Mouse (Mus musculus) hindbrain, postnatal 0 days (tissue): Measurements from ENCODE around the gene Cmss1. TPM values are rescaled to one million over a fixed set of nuclear protein-coding genes. Genes with fewer than 3 reads are reported as not detected.

ENCODE experiments used
- ATAC-seq: fragments of 200-750 bp; cut with Nextera tagmentation; 2 replicates; pipeline ENCODE4 v1.8.0; 2017; ENCODE audit warnings: mild to moderate bottlenecking, moderate TSS enrichment, moderate library complexity
- DNase-seq: peaks from one replicate; pipeline ENCODE4 v3.0.0-alpha.2; 2015; ENCODE audit warnings: low spot score
- H3K27ac ChIP-seq: fragments of 300-500 bp; sonication (generic); 2 replicates; pipeline ENCODE4 v1.5.1; 2014; ENCODE audit warnings: mild to moderate bottlenecking
- H3K27me3 ChIP-seq: fragments of 300-500 bp; sonication (generic); 2 replicates; pipeline ENCODE4 v1.6.1; 2014; ENCODE audit warnings: low read length, mixed read lengths; ENCODE audit not compliant: insufficient read depth
- H3K36me3 ChIP-seq: fragments of 300-500 bp; sonication (generic); 2 replicates; pipeline ENCODE4 v1.6.1; 2014; ENCODE audit warnings: low read length, mixed read lengths; ENCODE audit not compliant: insufficient read depth
- H3K4me1 ChIP-seq: fragments of 300-500 bp; sonication (generic); 2 replicates; pipeline ENCODE4 v1.6.1; 2014; ENCODE audit warnings: antibody characterized with exemption, low read length, mixed read lengths; ENCODE audit not compliant: insufficient read depth
- H3K4me2 ChIP-seq: fragments of 300-500 bp; sonication (generic); 2 replicates; pipeline ENCODE4 v1.6.1; 2014; ENCODE audit warnings: low read depth, mild to moderate bottlenecking, low read length, moderate library complexity, mixed read lengths
- H3K4me3 ChIP-seq: fragments of 300-500 bp; sonication (generic); 2 replicates; pipeline ENCODE4 v1.5.1; 2014; ENCODE audit warnings: low read length
- H3K9ac ChIP-seq: fragments of 300-500 bp; sonication (generic); replicated peaks from 2 replicates; pipeline ENCODE4 v1.6.1; 2014; ENCODE audit warnings: mild to moderate bottlenecking, low read length, moderate library complexity, mixed read lengths
- H3K9me3 ChIP-seq: fragments of 300-500 bp; sonication (generic); 2 replicates; pipeline ENCODE4 v1.6.1; 2016; ENCODE audit warnings: low read length, mixed read lengths
- CTCF ChIP-seq: IDR thresholded peaks from 2 replicates; pipeline ENCODE4 v1.5.1; 2016; ENCODE audit warnings: antibody characterized with exemption, control low read depth, low read depth
- WGBS: fragments of 180-500 bp; shearing (Covaris S2); extraction: QIAGEN DNeasy Blood & Tissue Kit; methylation state at CpG from one replicate; pipeline ENCODE4 v1.1.7; 2014; 5-methylcytosine and 5-hydroxymethylcytosine counted together
- polyA plus RNA-seq: library from polyadenylated mRNA; unstranded; fragments of >200 nt; fragmentation: Nextera tagmentation; extraction: Ambion mirVana; gene quantifications from 2 replicates; pipeline ENCODE4 v1.2.1, GENCODE M21; 2015
- total RNA-seq: library from RNA; depleted of rRNA; stranded (reverse); fragments of >200 nt; gene quantifications from 2 replicates; pipeline ENCODE4 v1.2.3, GENCODE M21; 2014

The Cmss1 gene
- total and polyA plus RNA-seq, 2 experiments from 2014 or later, result 8.6 to 42.5 TPM

GRCm38 (mm10) chr16:57384274-57384673 is 222.4 kb downstream of the Cmss1 start:
- no peak for TF ChIP-seq CTCF
- H3K4me1 ChIP-seq, result no peaks in the 10 kb centered on the region
- H3K27ac ChIP-seq, result no peak overlapping the region
- H3K4me2 ChIP-seq, result no peak overlapping the region
- no peak for ATAC-seq
- no peaks in the 10 kb centered on the region for H3K36me3 ChIP-seq
- no peak for DNase-seq
- no peaks in the 10 kb centered on the region for H3K9me3 ChIP-seq
- WGBS, result 95% methylated on average over 2 of the region's 2 CpGs
- H3K27me3 ChIP-seq, result no peaks in the 10 kb centered on the region
- H3K9ac ChIP-seq, result no peak overlapping the region
- H3K4me3 ChIP-seq, result no peak overlapping the region

- no peaks in the 10 kb centered on the region for H3K36me3 ChIP-seq
- no peaks in the 10 kb centered on the region for H3K27me3 ChIP-seq
- H3K4me3 ChIP-seq, result no peak overlapping the region
- no peaks in the 10 kb centered on the region for H3K4me1 ChIP-seq
- 78% methylated on average over 8 of the region's 8 CpGs for WGBS
- no peak for DNase-seq
- H3K4me2 ChIP-seq, result no peak overlapping the region
- no peaks in the 10 kb centered on the region for H3K9me3 ChIP-seq
- no peak for TF ChIP-seq CTCF
- ATAC-seq, result no peak
- no peak overlapping the region for H3K9ac ChIP-seq
- no peak overlapping the region for H3K27ac ChIP-seq
Measured at GRCm38 (mm10) chr16:57383266-57383971, 223.2 kb downstream of the Cmss1 start.

GRCm38 (mm10) chr16:57378631-57379330 is 227.9 kb downstream of the Cmss1 start:
- Histone ChIP-seq H3K4me3 (no peak overlapping the region), H3K4me1 (no peaks in the 10 kb centered on the region), H3K27me3 (no peaks in the 10 kb centered on the region), H3K9ac (no peak overlapping the region), H3K9me3 (no peaks in the 10 kb centered on the region), H3K36me3 (no peaks in the 10 kb centered on the region), H3K27ac (no peak overlapping the region), H3K4me2 (no peak overlapping the region)
- no peak for TF ChIP-seq CTCF
- WGBS, result 92% methylated on average over 9 of the region's 9 CpGs
- no peak for DNase-seq
- no peak for ATAC-seq

- no peak overlapping the region for H3K4me3 ChIP-seq
- H3K9ac ChIP-seq, result no peak overlapping the region
- no peaks in the 10 kb centered on the region for H3K27me3 ChIP-seq
- H3K4me1 ChIP-seq, result no peaks in the 10 kb centered on the region
- no peaks in the 10 kb centered on the region for H3K36me3 ChIP-seq
- H3K4me2 ChIP-seq, result no peak overlapping the region
- ATAC-seq, result no peak
- 88% methylated on average over 7 of the region's 7 CpGs for WGBS
- TF ChIP-seq CTCF, result no peak
- DNase-seq, result no peak
- H3K9me3 ChIP-seq, result no peaks in the 10 kb centered on the region
- H3K27ac ChIP-seq, result no peak overlapping the region
Measured at GRCm38 (mm10) chr16:57375248-57375837, 231.3 kb downstream of the Cmss1 start.

- no peak overlapping the region for H3K9ac ChIP-seq
- H3K27ac ChIP-seq, result no peak overlapping the region
- no peaks in the 10 kb centered on the region for H3K9me3 ChIP-seq
- ATAC-seq (no peak), DNase-seq (no peak)
- H3K4me2 ChIP-seq, result no peak overlapping the region
- no peaks in the 10 kb centered on the region for H3K27me3 ChIP-seq
- H3K4me3 ChIP-seq, result no peak overlapping the region
- WGBS, result 89% methylated on average over 3 of the region's 3 CpGs
- no peaks in the 10 kb centered on the region for H3K4me1 ChIP-seq
- no peak for TF ChIP-seq CTCF
- no peaks in the 10 kb centered on the region for H3K36me3 ChIP-seq
Measured at GRCm38 (mm10) chr16:57372156-57372555, 234.5 kb downstream of the Cmss1 start.

- H3K9ac ChIP-seq, result no peak overlapping the region
- no peaks in the 10 kb centered on the region for H3K4me1 ChIP-seq
- no peak for TF ChIP-seq CTCF
- H3K9me3 ChIP-seq, result no peaks in the 10 kb centered on the region
- no peak overlapping the region for H3K4me3 ChIP-seq
- H3K4me2 ChIP-seq, result no peak overlapping the region
- no peaks in the 10 kb centered on the region for H3K36me3 ChIP-seq
- 85% methylated on average over 8 of the region's 8 CpGs for WGBS
- H3K27ac ChIP-seq, result no peak overlapping the region
- H3K27me3 ChIP-seq, result no peaks in the 10 kb centered on the region
- no peak for ATAC-seq
- no peak for DNase-seq
Measured at GRCm38 (mm10) chr16:57369846-57370496, 236.7 kb downstream of the Cmss1 start.
